Mouse (Mus musculus) intestine, embryonic 15.5 days (tissue): ENCODE results near the gene Cpxm2. TPM values are rescaled to one million over a fixed set of nuclear protein-coding genes. Genes with fewer than 3 reads are reported as not detected.

Experiments
- ATAC-seq: fragments of 200-750 bp; cut with Nextera tagmentation; 2 replicates; pipeline ENCODE4 v1.8.0; 2017; ENCODE audit warnings: moderate TSS enrichment, moderate library complexity
- H3K27ac ChIP-seq: fragments of 300-500 bp; sonication (generic); 2 replicates; pipeline ENCODE4 v1.5.1; 2015; ENCODE audit warnings: mild to moderate bottlenecking, inconsistent platforms
- H3K27me3 ChIP-seq: fragments of 300-500 bp; sonication (generic); replicated peaks from 2 replicates; pipeline ENCODE4 v1.6.1; 2015; ENCODE audit warnings: inconsistent platforms
- H3K36me3 ChIP-seq: fragments of 300-500 bp; sonication (generic); 2 replicates; pipeline ENCODE4 v1.6.1; 2015; ENCODE audit warnings: inconsistent platforms
- H3K4me1 ChIP-seq: fragments of 300-500 bp; sonication (generic); replicated peaks from 2 replicates; pipeline ENCODE4 v1.6.1; 2015; ENCODE audit warnings: inconsistent platforms
- H3K4me2 ChIP-seq: fragments of 300-500 bp; sonication (generic); replicated peaks from 2 replicates; pipeline ENCODE4 v1.6.1; 2015; ENCODE audit warnings: mild to moderate bottlenecking, inconsistent platforms
- H3K4me3 ChIP-seq: fragments of 300-500 bp; sonication (generic); replicated peaks from 2 replicates; pipeline ENCODE4 v1.5.1; 2015; ENCODE audit warnings: inconsistent platforms
- H3K9ac ChIP-seq: fragments of 300-500 bp; sonication (generic); 2 replicates; pipeline ENCODE4 v1.6.1; 2015; ENCODE audit warnings: inconsistent platforms
- H3K9me3 ChIP-seq: fragments of 300-500 bp; sonication (generic); 2 replicates; pipeline ENCODE4 v1.6.1; 2016; ENCODE audit warnings: inconsistent platforms
- WGBS: fragments of 180-500 bp; shearing (Covaris S2); methylation state at CpG from one replicate; pipeline ENCODE4 v1.1.7; 2015; 5-methylcytosine and 5-hydroxymethylcytosine counted together
- polyA plus RNA-seq: library from polyadenylated mRNA; unstranded; fragments of >200 nt; fragmentation: Nextera tagmentation; extraction: Ambion mirVana; gene quantifications from 2 replicates; pipeline ENCODE4 v1.2.1, GENCODE M21; 2015

Gene Cpxm2
- polyA plus RNA-seq = 1.3 and 1.4 TPM in 2 replicates

DNA sequence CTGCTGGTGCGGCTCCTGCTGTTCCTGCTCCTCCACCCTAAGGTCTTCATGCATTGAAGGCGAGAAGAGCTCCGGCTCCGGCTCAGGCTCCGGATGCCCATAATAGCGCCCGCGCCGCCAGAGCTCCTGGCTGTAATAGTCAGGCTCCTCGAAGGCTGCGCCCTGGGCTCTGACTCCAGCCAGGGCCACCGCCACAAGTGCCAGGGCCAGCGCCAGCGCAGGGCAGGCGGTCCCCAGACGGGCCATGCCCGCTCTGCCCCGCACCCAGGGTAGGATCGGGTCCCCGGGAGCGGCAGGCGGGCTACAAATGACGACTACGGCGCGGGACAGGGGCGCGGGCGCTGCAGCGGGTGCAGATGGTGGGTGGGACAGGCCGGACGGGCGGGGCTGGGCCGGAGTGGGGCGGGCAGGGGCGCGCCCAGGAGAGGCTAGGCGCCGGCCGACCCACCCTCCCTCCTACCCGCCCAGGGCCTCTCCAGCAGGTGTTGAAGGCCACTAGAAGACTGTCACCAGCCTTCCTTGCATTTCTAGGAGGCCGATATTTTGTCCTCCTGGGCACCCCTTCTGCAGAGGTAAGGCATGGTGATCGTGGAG is at the start of gene Cpxm2:
TSS of gene Cpxm2 (minus strand) at position 372 of the 594 bp plus-strand sequence.
- Histone ChIP-seq H3K4me3 (peak within 1 kb of the TSS; percentile 40), H3K4me1 (peaks cover 10% of the 10 kb centered on the region), H3K36me3 (no peaks in the 10 kb centered on the region), H3K9ac (peak within 1 kb of the TSS; percentile 35; the same call in 1 of the 2 replicates), H3K4me2 (peak within 1 kb of the TSS; percentile 91), H3K27me3 (peaks cover 19% of the 10 kb centered on the region), H3K27ac (no peak within 1 kb of the TSS), H3K9me3 (no peaks in the 10 kb centered on the region)
- 2% methylated on average over 42 of the region's 43 CpGs for WGBS
- ATAC-seq = peak; percentile 81

DNA sequence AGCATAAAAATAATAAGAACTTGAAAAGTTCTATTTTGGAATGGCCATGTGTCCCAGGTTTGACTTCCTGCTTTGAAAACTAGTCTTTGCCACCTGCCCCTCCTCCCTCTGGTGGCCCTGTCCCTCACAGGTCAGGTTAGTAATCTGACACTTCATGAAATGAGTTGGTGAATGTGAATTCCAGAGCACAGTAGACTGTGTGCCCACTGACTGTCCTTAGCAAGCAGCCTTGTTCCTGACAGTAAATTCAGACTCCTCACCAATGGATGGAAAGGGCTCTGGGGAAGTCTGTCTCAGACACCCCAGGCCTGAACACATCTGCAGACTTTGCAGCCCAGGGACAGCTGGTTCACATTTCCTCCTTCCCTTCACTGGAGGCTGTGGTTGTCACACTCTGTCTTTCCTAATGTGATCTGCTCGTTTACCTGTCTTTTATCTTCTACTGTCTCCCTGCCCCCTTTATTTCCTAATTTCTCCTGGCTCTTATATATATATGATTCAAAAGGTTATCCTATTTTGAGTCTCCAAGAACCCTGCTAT is 49.6 kb upstream of the Cpxm2 start:
- 11% methylated on average over 1 of the region's 1 CpGs for WGBS
- Histone ChIP-seq H3K27me3 (no peaks in the 10 kb centered on the region), H3K27ac (no peak overlapping the region), H3K9me3 (no peaks in the 10 kb centered on the region), H3K9ac (no peak overlapping the region), H3K4me2 (no peak overlapping the region), H3K4me1 (no peaks in the 10 kb centered on the region), H3K36me3 (no peaks in the 10 kb centered on the region), H3K4me3 (no peak overlapping the region)
- ATAC-seq = no peak

DNA sequence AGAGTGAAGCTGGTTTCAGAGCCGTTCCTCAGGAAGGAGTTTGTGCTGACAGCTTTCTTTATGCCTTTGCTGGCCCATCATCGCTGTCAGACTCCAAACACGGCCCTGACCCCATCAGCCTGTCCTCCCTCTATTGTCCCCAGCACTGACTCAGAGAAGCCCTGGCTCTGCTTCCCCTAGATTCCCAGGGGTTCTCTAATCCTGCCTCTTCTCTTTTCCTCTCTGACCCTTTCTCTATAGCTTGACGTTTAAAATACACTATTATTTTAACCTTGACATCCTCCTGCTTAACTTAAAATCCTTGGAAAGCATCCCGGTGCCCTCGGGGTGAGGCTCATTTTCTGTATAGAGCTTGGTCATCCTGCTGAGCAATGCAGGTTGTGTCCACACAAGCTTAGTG is 45.1 kb upstream of the Cpxm2 start:
- Histone ChIP-seq H3K4me1 (no peaks in the 10 kb centered on the region), H3K27me3 (no peaks in the 10 kb centered on the region), H3K4me2 (no peak overlapping the region), H3K4me3 (no peak overlapping the region), H3K36me3 (no peaks in the 10 kb centered on the region), H3K9me3 (no peaks in the 10 kb centered on the region), H3K27ac (no peak overlapping the region), H3K9ac (no peak overlapping the region)
- ATAC-seq = no peak
- WGBS = 41% methylated on average over 6 of the region's 6 CpGs

DNA sequence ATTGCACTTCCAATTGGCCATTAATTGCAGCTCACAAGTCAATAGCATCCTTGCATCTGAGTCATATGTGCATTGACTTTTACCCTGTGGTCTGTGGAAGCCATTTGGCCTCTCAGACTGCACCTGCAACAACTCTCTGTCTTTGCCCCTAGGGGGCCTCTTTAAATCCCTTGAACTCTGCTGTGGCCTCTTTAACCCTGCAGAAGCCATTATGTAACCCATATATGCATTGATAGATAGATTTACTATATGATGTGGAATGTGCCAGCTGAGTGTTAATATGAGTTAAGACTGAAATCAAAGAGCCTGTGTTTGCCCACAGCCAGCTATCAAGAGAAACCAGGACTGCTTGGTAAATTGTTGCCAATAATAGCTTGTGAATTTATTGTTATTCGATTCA is 44.3 kb upstream of the Cpxm2 start:
- no peak for ATAC-seq
- H3K27me3 ChIP-seq = no peaks in the 10 kb centered on the region
- no peak overlapping the region for H3K4me2 ChIP-seq
- no peak overlapping the region for H3K27ac ChIP-seq
- H3K9me3 ChIP-seq = no peaks in the 10 kb centered on the region
- no peak overlapping the region for H3K9ac ChIP-seq
- no peaks in the 10 kb centered on the region for H3K4me1 ChIP-seq
- 76% methylated on average over 1 of the region's 1 CpGs for whole genome bisulfite sequencing
- no peak overlapping the region for H3K4me3 ChIP-seq
- H3K36me3 ChIP-seq = no peaks in the 10 kb centered on the region

DNA sequence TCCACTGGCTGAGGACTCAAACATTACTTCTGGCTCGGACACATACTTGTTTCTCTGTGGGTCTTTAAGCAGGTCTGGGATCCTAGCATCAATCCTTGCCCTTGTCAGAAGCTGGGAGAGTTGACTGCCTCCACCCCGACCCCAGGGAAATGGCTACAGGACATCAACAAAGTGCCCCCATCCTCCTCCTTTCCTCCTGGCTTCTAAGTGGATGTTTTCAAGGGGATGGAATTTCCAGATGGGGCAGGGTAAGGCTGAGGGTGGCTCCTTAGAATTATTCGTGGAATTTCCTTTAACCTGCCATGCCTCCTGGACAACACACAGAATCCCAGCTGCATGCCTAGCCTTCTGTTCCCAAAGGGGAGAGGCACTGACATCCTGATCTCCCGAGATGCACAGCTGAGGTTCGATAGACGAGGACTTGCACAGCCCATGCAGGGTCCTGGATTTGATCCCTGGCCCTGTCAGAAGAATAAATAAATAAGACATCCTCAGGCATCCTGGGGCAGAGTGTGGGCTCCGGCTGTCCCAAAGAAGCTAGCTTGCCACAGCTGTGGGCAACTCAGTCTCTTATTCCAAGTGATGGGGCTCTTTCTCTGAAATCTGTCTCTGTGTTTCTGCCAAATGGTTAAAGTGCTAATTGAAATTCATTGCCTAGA is 43.4 kb upstream of the Cpxm2 start:
- Histone ChIP-seq H3K9me3 (no peaks in the 10 kb centered on the region), H3K27me3 (no peaks in the 10 kb centered on the region), H3K4me1 (no peaks in the 10 kb centered on the region), H3K4me3 (no peak overlapping the region), H3K9ac (no peak overlapping the region), H3K36me3 (no peaks in the 10 kb centered on the region), H3K4me2 (no peak overlapping the region), H3K27ac (no peak overlapping the region)
- 29% methylated on average over 7 of the region's 7 CpGs for WGBS
- ATAC-seq = no peak

DNA sequence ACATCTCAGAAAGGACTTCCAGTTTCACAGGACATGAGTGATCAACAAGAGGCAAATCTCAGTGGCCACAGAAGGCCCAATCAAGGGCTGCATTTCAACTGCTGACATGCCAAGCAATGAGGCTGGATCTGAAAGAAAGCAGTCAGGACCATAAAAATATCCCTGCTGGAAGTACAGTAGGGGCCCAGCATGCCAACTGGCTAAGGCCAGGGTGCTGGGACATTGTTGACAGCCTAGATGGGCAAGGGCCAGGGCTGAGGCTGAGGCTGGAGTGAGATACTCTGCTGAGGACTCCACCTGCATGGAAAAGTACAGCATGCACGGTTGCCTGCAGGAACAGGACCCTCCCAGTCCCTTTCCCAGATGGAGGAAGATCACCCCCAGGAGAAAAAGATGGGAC is 42.0 kb upstream of the Cpxm2 start:
- no peaks in the 10 kb centered on the region for H3K36me3 ChIP-seq
- no peak overlapping the region for H3K27ac ChIP-seq
- no peak overlapping the region for H3K4me2 ChIP-seq
- no peaks in the 10 kb centered on the region for H3K27me3 ChIP-seq
- H3K4me1 ChIP-seq = no peaks in the 10 kb centered on the region
- 84% methylated on average over 1 of the region's 1 CpGs for WGBS
- H3K4me3 ChIP-seq = no peak overlapping the region
- no peak overlapping the region for H3K9ac ChIP-seq
- no peaks in the 10 kb centered on the region for H3K9me3 ChIP-seq
- ATAC-seq = no peak

DNA sequence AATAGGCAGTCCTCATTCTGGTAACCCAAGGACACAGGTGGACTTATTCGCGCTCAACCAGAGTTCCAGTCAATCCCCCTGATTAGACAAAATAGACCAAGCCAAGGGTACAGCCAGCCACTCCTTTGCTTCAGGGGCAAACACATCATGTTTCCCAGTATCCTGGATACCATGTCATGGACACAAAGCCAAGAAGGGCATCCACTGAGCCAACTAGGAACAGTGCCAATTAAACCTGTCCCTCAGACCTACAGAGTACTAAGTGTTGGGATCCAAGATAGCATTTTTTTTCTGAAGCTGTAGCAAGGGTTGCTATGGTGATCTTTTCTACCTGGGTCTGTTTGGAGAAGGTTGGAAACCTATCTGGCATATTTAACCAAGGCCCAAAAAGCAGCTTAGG is 39.1 kb upstream of the Cpxm2 start:
- ATAC-seq = no peak
- Histone ChIP-seq H3K27me3 (no peaks in the 10 kb centered on the region), H3K9ac (no peak overlapping the region), H3K9me3 (no peaks in the 10 kb centered on the region), H3K4me2 (no peak overlapping the region), H3K27ac (no peak overlapping the region), H3K4me3 (no peak overlapping the region), H3K36me3 (no peaks in the 10 kb centered on the region), H3K4me1 (0 out of 2 replicates have a peak, but pooled peaks cover 2% of the 10 kb centered on the region)
- WGBS = 95% methylated on average over 2 of the region's 2 CpGs

DNA sequence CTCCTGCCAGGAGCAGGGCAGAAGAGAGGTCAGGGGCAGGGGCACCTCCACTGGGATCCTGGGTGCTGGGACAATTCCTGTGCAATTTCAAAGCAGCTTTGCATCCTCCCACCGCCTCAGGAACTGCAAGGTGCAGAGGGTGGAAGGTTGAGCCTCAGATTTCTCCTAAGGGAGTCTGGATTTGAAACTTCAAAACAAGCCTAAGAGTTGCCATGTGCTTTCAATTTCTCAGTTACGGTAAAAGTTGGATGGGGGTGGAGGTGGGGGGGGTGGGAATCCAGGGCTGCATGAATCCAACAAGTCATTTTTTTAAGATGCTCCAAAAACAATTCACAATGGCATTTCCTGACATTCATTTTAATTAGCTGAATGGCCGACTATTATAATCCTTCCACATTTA is 32.9 kb upstream of the Cpxm2 start:
- ATAC-seq = no peak
- no peaks in the 10 kb centered on the region for H3K9me3 ChIP-seq
- no peak overlapping the region for H3K4me3 ChIP-seq
- H3K9ac ChIP-seq = no peak overlapping the region
- H3K4me1 ChIP-seq = 0 out of 2 replicates have a peak, but pooled peaks cover 2% of the 10 kb centered on the region
- no peak overlapping the region for H3K4me2 ChIP-seq
- no peaks in the 10 kb centered on the region for H3K36me3 ChIP-seq
- H3K27me3 ChIP-seq = no peaks in the 10 kb centered on the region
- no peak overlapping the region for H3K27ac ChIP-seq
- 61% methylated on average over 3 of the region's 3 CpGs for WGBS

DNA sequence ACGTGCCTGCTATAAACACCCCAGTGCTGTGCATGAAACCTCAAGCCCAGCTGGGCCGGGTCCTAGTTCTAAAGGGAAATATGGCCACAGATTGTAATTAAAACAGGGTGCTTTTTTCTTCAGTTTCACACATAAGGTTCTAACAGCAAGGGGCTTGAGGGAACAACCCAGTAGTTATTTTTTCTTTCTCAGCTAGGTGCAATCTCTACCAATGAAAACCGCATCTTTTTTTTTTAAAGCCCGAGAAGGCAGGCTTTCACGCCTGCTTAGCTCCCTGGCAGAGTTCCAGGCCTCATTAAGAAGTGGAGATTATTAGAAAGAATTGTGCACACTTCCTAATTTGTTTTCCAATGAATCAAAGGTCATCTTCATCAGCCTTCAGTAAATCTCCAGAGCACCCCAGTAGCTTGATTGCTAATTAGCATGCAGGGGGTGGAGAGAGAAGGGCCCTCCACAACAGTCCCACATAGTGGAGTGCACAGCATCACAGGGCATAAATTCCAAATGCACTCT is 29.4 kb upstream of the Cpxm2 start:
- no peaks in the 10 kb centered on the region for H3K36me3 ChIP-seq
- H3K4me2 ChIP-seq = no peak overlapping the region
- H3K4me1 ChIP-seq = no peaks in the 10 kb centered on the region
- H3K27ac ChIP-seq = no peak overlapping the region
- no peaks in the 10 kb centered on the region for H3K9me3 ChIP-seq
- no peaks in the 10 kb centered on the region for H3K27me3 ChIP-seq
- H3K4me3 ChIP-seq = no peak overlapping the region
- no peak for ATAC-seq
- WGBS = 71% methylated on average over 5 of the region's 5 CpGs
- H3K9ac ChIP-seq = no peak overlapping the region

DNA sequence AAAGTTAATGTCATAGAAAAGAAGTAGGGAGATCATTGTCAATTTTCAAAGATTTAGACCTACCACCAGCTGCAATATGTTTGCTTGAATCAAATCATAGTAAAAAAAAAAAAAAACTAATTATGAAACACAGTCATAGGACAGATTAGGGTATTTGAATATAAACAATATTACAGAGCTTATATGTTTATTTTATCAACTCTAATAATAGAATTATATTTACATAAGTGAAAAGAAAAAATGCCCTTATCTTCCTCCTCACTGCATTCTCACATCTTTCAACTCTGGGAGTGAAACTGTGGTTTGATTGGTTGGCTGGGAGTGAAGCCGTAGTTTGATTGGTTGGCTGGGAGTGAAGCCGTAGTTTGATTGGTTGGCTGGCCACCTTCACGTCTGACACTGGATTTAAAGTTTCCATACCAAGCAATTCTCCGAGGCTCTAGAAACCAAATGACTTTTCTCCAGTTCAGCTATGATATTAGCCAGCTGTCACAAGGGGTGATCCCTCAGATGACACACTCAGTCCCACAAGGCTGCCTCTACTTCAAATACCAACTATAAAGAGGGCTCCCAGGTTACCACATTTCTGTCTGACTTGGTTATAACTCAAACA is 27.2 kb upstream of the Cpxm2 start:
- Histone ChIP-seq H3K9me3 (no peaks in the 10 kb centered on the region), H3K27ac (no peak overlapping the region), H3K4me2 (no peak overlapping the region), H3K4me1 (no peaks in the 10 kb centered on the region), H3K27me3 (no peaks in the 10 kb centered on the region), H3K4me3 (no peak overlapping the region), H3K9ac (no peak overlapping the region), H3K36me3 (no peaks in the 10 kb centered on the region)
- no peak for ATAC-seq
- 84% methylated on average over 4 of the region's 4 CpGs for WGBS

DNA sequence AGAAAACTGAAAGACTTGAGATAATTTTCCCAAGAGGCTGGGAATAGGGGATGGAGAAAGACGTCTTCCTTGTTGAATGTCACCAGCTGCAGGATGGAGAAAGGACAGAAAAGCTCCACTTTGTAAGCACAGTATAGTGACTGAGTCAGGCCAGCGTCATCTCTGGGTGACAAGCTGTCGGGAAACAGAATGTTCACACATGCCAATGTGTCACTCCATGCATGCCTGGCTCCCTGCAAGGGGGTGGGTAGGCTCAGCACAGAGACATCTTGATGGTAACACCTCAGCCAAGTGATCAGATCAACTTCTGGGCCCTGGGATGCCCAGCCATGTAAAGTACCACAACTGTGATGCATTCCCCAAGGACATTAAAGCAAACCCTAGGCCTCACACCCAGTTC is 26.5 kb upstream of the Cpxm2 start:
- no peaks in the 10 kb centered on the region for H3K4me1 ChIP-seq
- H3K9ac ChIP-seq = no peak overlapping the region
- WGBS = 91% methylated on average over 3 of the region's 3 CpGs
- ATAC-seq = no peak
- H3K27ac ChIP-seq = no peak overlapping the region
- no peak overlapping the region for H3K4me2 ChIP-seq
- H3K27me3 ChIP-seq = no peaks in the 10 kb centered on the region
- no peaks in the 10 kb centered on the region for H3K36me3 ChIP-seq
- no peaks in the 10 kb centered on the region for H3K9me3 ChIP-seq
- H3K4me3 ChIP-seq = no peak overlapping the region

DNA sequence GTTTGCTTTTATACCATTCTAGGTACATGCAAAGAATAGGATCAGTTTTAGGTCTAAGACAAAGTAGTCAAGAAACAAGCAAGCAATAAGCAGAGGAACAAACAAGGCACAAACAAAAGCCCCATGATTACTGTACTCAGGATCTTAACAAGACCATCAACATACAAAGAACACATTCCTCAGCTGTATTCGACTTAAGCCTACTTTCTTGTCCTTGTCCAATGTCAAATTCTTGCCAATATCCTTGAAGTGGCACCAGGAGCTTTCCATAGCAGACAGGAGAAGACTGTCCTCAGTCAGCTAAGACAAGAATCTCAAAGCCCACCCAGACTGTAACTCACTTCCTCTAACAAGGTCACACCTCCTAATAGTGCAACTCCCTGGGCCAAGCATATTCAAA is 24.5 kb upstream of the Cpxm2 start:
- no peak for ATAC-seq
- 52% methylated on average over 1 of the region's 1 CpGs for WGBS
- H3K4me2 ChIP-seq = no peak overlapping the region

More for the DNA sequence above, 24.5 kb upstream of the Cpxm2 start:
- H3K36me3 ChIP-seq = no peaks in the 10 kb centered on the region
- no peak overlapping the region for H3K27ac ChIP-seq
- H3K9ac ChIP-seq = no peak overlapping the region
- no peaks in the 10 kb centered on the region for H3K27me3 ChIP-seq
- no peaks in the 10 kb centered on the region for H3K4me1 ChIP-seq
- H3K9me3 ChIP-seq = no peaks in the 10 kb centered on the region
- no peak overlapping the region for H3K4me3 ChIP-seq
